Mouse (Mus musculus): ENCODE data around the gene Pacs2. TPM values are rescaled to one million over a fixed set of nuclear protein-coding genes. Genes with fewer than 3 reads are reported as not detected.
A peak's percentile ranks its signal among the peaks of the same experiment; 100 is the strongest.

Gene Pacs2
- polyA plus RNA-seq, 1 experiment from 2014 or later, result 17.3 TPM

- Histone ChIP-seq H3K27me3 (ENCODE audit: control insufficient read depth, insufficient read depth, low read length) (no peaks in the 10 kb centered on the region), H3K27ac (ENCODE audit: low read depth, low read length) (no peak overlapping the region), H3K4me2 (no peak overlapping the region), H3K9me3 (ENCODE audit: control insufficient read depth, low read length) (no peaks in the 10 kb centered on the region), H3K4me1 (ENCODE audit: control insufficient read depth, insufficient read depth, low read length) (peaks cover 25% of the 10 kb centered on the region), H3K4me3 (ENCODE audit: low read depth, low read length) (no peak overlapping the region), H3K36me3 (ENCODE audit: control insufficient read depth, insufficient read depth, low read length) (peaks cover 3% of the 10 kb centered on the region; the same call in 1 of the 2 replicates), H3K9ac (ENCODE audit: low read length) (no peak overlapping the region)
- DNase-seq (ENCODE audit: low spot score, missing footprints) (no peak), ATAC-seq (ENCODE audit: low FRiP score) (no peak)
- 81% methylated on average over 9 of the region's 9 CpGs for WGBS
Observed at GRCm38 (mm10) chr12:113017429-113017984, 3.2 kb downstream of the Pacs2 start.

GRCm38 (mm10) chr12:113018763-113019162, 4.5 kb downstream of the Pacs2 start:
- ATAC-seq (ENCODE audit: low FRiP score) (no peak), DNase-seq (ENCODE audit: low spot score, missing footprints) (no peak)
- H3K4me3 ChIP-seq (ENCODE audit: low read depth, low read length), result no peak overlapping the region
- H3K4me2 ChIP-seq, result no peak overlapping the region
- peaks cover 15% of the 10 kb centered on the region for H3K4me1 ChIP-seq (ENCODE audit: control insufficient read depth, insufficient read depth, low read length)
- 86% methylated on average over 4 of the region's 4 CpGs for WGBS
- no peak overlapping the region for H3K9ac ChIP-seq (ENCODE audit: low read length)
- H3K9me3 ChIP-seq (ENCODE audit: control insufficient read depth, low read length), result no peaks in the 10 kb centered on the region
- H3K27me3 ChIP-seq (ENCODE audit: control insufficient read depth, insufficient read depth, low read length), result no peaks in the 10 kb centered on the region
- H3K36me3 ChIP-seq (ENCODE audit: control insufficient read depth, insufficient read depth, low read length), result peaks cover 3% of the 10 kb centered on the region; the same call in 1 of the 2 replicates
- no peak overlapping the region for H3K27ac ChIP-seq (ENCODE audit: low read depth, low read length)

GRCm38 (mm10) chr12:113021488-113021887, 7.2 kb downstream of the Pacs2 start:
- H3K9ac ChIP-seq (ENCODE audit: low read length), result no peak overlapping the region
- ATAC-seq (ENCODE audit: low FRiP score) (no peak), DNase-seq (ENCODE audit: low spot score, missing footprints) (no peak)
- no peak overlapping the region for H3K4me2 ChIP-seq
- H3K27ac ChIP-seq (ENCODE audit: low read depth, low read length), result no peak overlapping the region
- peaks cover 3% of the 10 kb centered on the region; the same call in 1 of the 2 replicates for H3K4me1 ChIP-seq (ENCODE audit: control insufficient read depth, insufficient read depth, low read length)
- H3K36me3 ChIP-seq (ENCODE audit: control insufficient read depth, insufficient read depth, low read length), result peaks cover 3% of the 10 kb centered on the region; the same call in 1 of the 2 replicates
- no peaks in the 10 kb centered on the region for H3K27me3 ChIP-seq (ENCODE audit: control insufficient read depth, insufficient read depth, low read length)
- H3K9me3 ChIP-seq (ENCODE audit: control insufficient read depth, low read length), result no peaks in the 10 kb centered on the region
- H3K4me3 ChIP-seq (ENCODE audit: low read depth, low read length), result no peak overlapping the region

- Histone ChIP-seq H3K9me3 (ENCODE audit: control insufficient read depth, low read length) (no peaks in the 10 kb centered on the region), H3K4me2 (no peak overlapping the region), H3K27ac (ENCODE audit: low read depth, low read length) (no peak overlapping the region), H3K4me1 (ENCODE audit: control insufficient read depth, insufficient read depth, low read length) (peaks cover 4% of the 10 kb centered on the region), H3K9ac (ENCODE audit: low read length) (no peak overlapping the region), H3K36me3 (ENCODE audit: control insufficient read depth, insufficient read depth, low read length) (peaks cover 3% of the 10 kb centered on the region; the same call in 1 of the 2 replicates), H3K4me3 (ENCODE audit: low read depth, low read length) (no peak overlapping the region), H3K27me3 (ENCODE audit: control insufficient read depth, insufficient read depth, low read length) (no peaks in the 10 kb centered on the region)
- 93% methylated on average over 4 of the region's 4 CpGs for WGBS
- DNase-seq (ENCODE audit: low spot score, missing footprints), result no peak
- no peak for ATAC-seq (ENCODE audit: low FRiP score)
Observed at GRCm38 (mm10) chr12:113023082-113023481, 8.8 kb downstream of the Pacs2 start.

GRCm38 (mm10) chr12:113026557-113026956, 12.2 kb downstream of the Pacs2 start:
- no peaks in the 10 kb centered on the region for H3K27me3 ChIP-seq (ENCODE audit: control insufficient read depth, insufficient read depth, low read length)
- H3K4me2 ChIP-seq, result no peak overlapping the region
- ATAC-seq (ENCODE audit: low FRiP score) (no peak), DNase-seq (ENCODE audit: low spot score, missing footprints) (no peak)
- H3K4me1 ChIP-seq (ENCODE audit: control insufficient read depth, insufficient read depth, low read length), result peaks cover 12% of the 10 kb centered on the region
- no peaks in the 10 kb centered on the region for H3K36me3 ChIP-seq (ENCODE audit: control insufficient read depth, insufficient read depth, low read length)
- H3K27ac ChIP-seq (ENCODE audit: low read depth, low read length), result no peak overlapping the region
- H3K9me3 ChIP-seq (ENCODE audit: control insufficient read depth, low read length), result no peaks in the 10 kb centered on the region
- no peak overlapping the region for H3K4me3 ChIP-seq (ENCODE audit: low read depth, low read length)
- H3K9ac ChIP-seq (ENCODE audit: low read length), result no peak overlapping the region
- WGBS, result 100% methylated on average over 1 of the region's 1 CpGs

GRCm38 (mm10) chr12:113027495-113027894, 13.2 kb downstream of the Pacs2 start:
- Histone ChIP-seq H3K27ac (ENCODE audit: low read depth, low read length) (no peak overlapping the region), H3K4me2 (no peak overlapping the region), H3K9ac (ENCODE audit: low read length) (no peak overlapping the region), H3K36me3 (ENCODE audit: control insufficient read depth, insufficient read depth, low read length) (no peaks in the 10 kb centered on the region), H3K27me3 (ENCODE audit: control insufficient read depth, insufficient read depth, low read length) (no peaks in the 10 kb centered on the region), H3K9me3 (ENCODE audit: control insufficient read depth, low read length) (no peaks in the 10 kb centered on the region), H3K4me1 (ENCODE audit: control insufficient read depth, insufficient read depth, low read length) (peaks cover 14% of the 10 kb centered on the region), H3K4me3 (ENCODE audit: low read depth, low read length) (no peak overlapping the region)
- WGBS, result 90% methylated on average over 2 of the region's 2 CpGs
- DNase-seq (ENCODE audit: low spot score, missing footprints), result no peak
- ATAC-seq (ENCODE audit: low FRiP score), result no peak

GRCm38 (mm10) chr12:113028067-113028466, 13.8 kb downstream of the Pacs2 start:
- Histone ChIP-seq H3K27ac (ENCODE audit: low read depth, low read length) (peak overlapping the region; percentile 40; the same call in 1 of the 2 replicates), H3K9me3 (ENCODE audit: control insufficient read depth, low read length) (no peaks in the 10 kb centered on the region), H3K4me3 (ENCODE audit: low read depth, low read length) (no peak overlapping the region), H3K36me3 (ENCODE audit: control insufficient read depth, insufficient read depth, low read length) (no peaks in the 10 kb centered on the region), H3K4me1 (ENCODE audit: control insufficient read depth, insufficient read depth, low read length) (peaks cover 17% of the 10 kb centered on the region), H3K27me3 (ENCODE audit: control insufficient read depth, insufficient read depth, low read length) (no peaks in the 10 kb centered on the region), H3K9ac (ENCODE audit: low read length) (no peak overlapping the region), H3K4me2 (no peak overlapping the region)
- WGBS, result 52% methylated on average over 5 of the region's 5 CpGs
- no peak for DNase-seq (ENCODE audit: low spot score, missing footprints)
- peak; percentile 76 for ATAC-seq (ENCODE audit: low FRiP score)

- H3K27ac ChIP-seq (ENCODE audit: low read depth, low read length), result peak overlapping the region; percentile 36; the same call in 1 of the 2 replicates
- peaks cover 17% of the 10 kb centered on the region for H3K4me1 ChIP-seq (ENCODE audit: control insufficient read depth, insufficient read depth, low read length)
- no peak overlapping the region; the same call in 1 of the 2 replicates for H3K9ac ChIP-seq (ENCODE audit: low read length)
- 73% methylated on average over 9 of the region's 9 CpGs for WGBS
- no peak for DNase-seq (ENCODE audit: low spot score, missing footprints)
- no peaks in the 10 kb centered on the region for H3K27me3 ChIP-seq (ENCODE audit: control insufficient read depth, insufficient read depth, low read length)
- no peaks in the 10 kb centered on the region for H3K9me3 ChIP-seq (ENCODE audit: control insufficient read depth, low read length)
- H3K36me3 ChIP-seq (ENCODE audit: control insufficient read depth, insufficient read depth, low read length), result no peaks in the 10 kb centered on the region
- no peak overlapping the region for H3K4me3 ChIP-seq (ENCODE audit: low read depth, low read length)
- H3K4me2 ChIP-seq, result no peak overlapping the region
- ATAC-seq (ENCODE audit: low FRiP score), result no peak
Observed at GRCm38 (mm10) chr12:113028898-113029297, 14.6 kb downstream of the Pacs2 start.

- ATAC-seq (ENCODE audit: low FRiP score), result no peak
- Histone ChIP-seq H3K4me1 (ENCODE audit: control insufficient read depth, insufficient read depth, low read length) (peaks cover 17% of the 10 kb centered on the region), H3K4me3 (ENCODE audit: low read depth, low read length) (no peak overlapping the region), H3K4me2 (no peak overlapping the region), H3K9ac (ENCODE audit: low read length) (no peak overlapping the region), H3K9me3 (ENCODE audit: control insufficient read depth, low read length) (no peaks in the 10 kb centered on the region), H3K27ac (ENCODE audit: low read depth, low read length) (no peak overlapping the region), H3K36me3 (ENCODE audit: control insufficient read depth, insufficient read depth, low read length) (no peaks in the 10 kb centered on the region), H3K27me3 (ENCODE audit: control insufficient read depth, insufficient read depth, low read length) (no peaks in the 10 kb centered on the region)
- DNase-seq (ENCODE audit: low spot score, missing footprints), result no peak
- 84% methylated on average over 4 of the region's 4 CpGs for WGBS
Observed at GRCm38 (mm10) chr12:113030046-113030445, 15.7 kb downstream of the Pacs2 start.

All from midbrain, embryonic 11.5 days (tissue).